Mouse (Mus musculus): ENCODE data around the gene Cd5. TPM values are rescaled to one million over a fixed set of nuclear protein-coding genes. Genes with fewer than 3 reads are reported as not detected.

Gene Cd5
- polyA plus RNA-seq, 1 experiment from 2014 or later, result 0.05 TPM

DNA sequence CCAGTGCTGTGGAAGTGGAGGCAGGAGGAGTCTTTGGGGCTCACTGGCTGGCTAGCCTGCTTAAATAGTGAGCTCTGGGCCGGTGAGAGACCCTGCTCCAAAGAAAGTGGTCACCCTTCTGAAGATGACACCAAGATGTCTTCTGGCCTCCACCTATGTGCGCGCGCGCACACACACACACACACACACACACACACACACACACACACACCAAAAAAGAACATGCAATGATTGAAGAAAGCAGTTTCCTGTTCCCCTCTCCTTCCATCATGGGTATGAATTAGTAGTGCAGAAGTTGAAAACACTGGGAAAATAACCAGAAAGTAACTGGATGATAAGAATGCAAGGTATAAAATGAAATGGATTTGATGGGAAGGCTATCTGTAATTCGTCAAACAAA is 35.3 kb upstream of the Cd5 start:
- Histone ChIP-seq H3K9ac (ENCODE audit: low read length) (no peak overlapping the region), H3K27me3 (ENCODE audit: control insufficient read depth, insufficient read depth, low read length) (no peaks in the 10 kb centered on the region), H3K9me3 (ENCODE audit: control insufficient read depth, low read length) (no peaks in the 10 kb centered on the region), H3K4me3 (ENCODE audit: low read depth, low read length) (no peak overlapping the region), H3K4me2 (ENCODE audit: low read depth, low read length, severe bottlenecking) (no peak overlapping the region), H3K36me3 (ENCODE audit: control insufficient read depth, insufficient read depth, low read length) (no peaks in the 10 kb centered on the region), H3K27ac (ENCODE audit: low read depth, low read length) (no peak overlapping the region), H3K4me1 (replicated peaks; ENCODE audit: control insufficient read depth, insufficient read depth, low read length) (no peaks in the 10 kb centered on the region)
- 95% methylated on average over 6 of the region's 6 CpGs for WGBS
- ATAC-seq (replicated peaks; ENCODE audit: low FRiP score), result no peak
- no peak for DNase-seq (ENCODE audit: low spot score)

GRCm38 (mm10) chr19:10773384-10773783 is 34.6 kb upstream of the Cd5 start:
- DNase-seq (ENCODE audit: low spot score) (no peak), ATAC-seq (replicated peaks; ENCODE audit: low FRiP score) (no peak)
- Histone ChIP-seq H3K4me3 (ENCODE audit: low read depth, low read length) (no peak overlapping the region), H3K4me2 (ENCODE audit: low read depth, low read length, severe bottlenecking) (no peak overlapping the region), H3K9ac (ENCODE audit: low read length) (no peak overlapping the region), H3K27me3 (ENCODE audit: control insufficient read depth, insufficient read depth, low read length) (no peaks in the 10 kb centered on the region), H3K27ac (ENCODE audit: low read depth, low read length) (no peak overlapping the region), H3K4me1 (replicated peaks; ENCODE audit: control insufficient read depth, insufficient read depth, low read length) (no peaks in the 10 kb centered on the region), H3K9me3 (ENCODE audit: control insufficient read depth, low read length) (no peaks in the 10 kb centered on the region), H3K36me3 (ENCODE audit: control insufficient read depth, insufficient read depth, low read length) (no peaks in the 10 kb centered on the region)
- 81% methylated on average over 7 of the region's 7 CpGs for WGBS

- H3K4me2 ChIP-seq (ENCODE audit: low read depth, low read length, severe bottlenecking), result no peak overlapping the region
- H3K9ac ChIP-seq (ENCODE audit: low read length), result no peak overlapping the region
- no peaks in the 10 kb centered on the region for H3K9me3 ChIP-seq (ENCODE audit: control insufficient read depth, low read length)
- no peaks in the 10 kb centered on the region for H3K27me3 ChIP-seq (ENCODE audit: control insufficient read depth, insufficient read depth, low read length)
- no peak overlapping the region for H3K27ac ChIP-seq (ENCODE audit: low read depth, low read length)
- H3K36me3 ChIP-seq (ENCODE audit: control insufficient read depth, insufficient read depth, low read length), result no peaks in the 10 kb centered on the region
- no peak overlapping the region for H3K4me3 ChIP-seq (ENCODE audit: low read depth, low read length)
- ATAC-seq (replicated peaks; ENCODE audit: low FRiP score) (no peak), DNase-seq (ENCODE audit: low spot score) (no peak)
- WGBS, result 95% methylated on average over 10 of the region's 10 CpGs
- no peaks in the 10 kb centered on the region for H3K4me1 ChIP-seq (replicated peaks; ENCODE audit: control insufficient read depth, insufficient read depth, low read length)
Observed at GRCm38 (mm10) chr19:10772866-10773265, 34.1 kb upstream of the Cd5 start.

DNA sequence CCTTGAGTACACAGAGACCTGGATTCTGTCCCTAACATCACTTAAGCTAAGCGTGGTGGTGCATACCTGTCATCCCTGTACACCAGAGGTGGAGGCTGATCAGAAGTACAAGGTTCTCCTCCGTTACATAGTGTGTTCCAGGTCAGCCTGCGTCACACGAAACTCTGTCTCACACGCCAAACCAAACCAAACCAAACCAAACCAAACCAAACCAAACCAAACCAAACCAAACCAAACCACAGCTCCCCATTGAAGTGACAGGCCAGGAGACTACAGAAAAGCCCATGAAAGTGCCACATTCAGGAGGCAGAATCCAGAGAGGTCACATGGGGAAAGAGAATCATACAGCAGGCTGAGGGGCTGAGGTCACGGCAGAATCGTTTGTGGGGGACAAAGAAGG is 33.2 kb upstream of the Cd5 start:
- Histone ChIP-seq H3K4me3 (ENCODE audit: low read depth, low read length) (no peak overlapping the region), H3K27me3 (ENCODE audit: control insufficient read depth, insufficient read depth, low read length) (no peaks in the 10 kb centered on the region), H3K4me1 (replicated peaks; ENCODE audit: control insufficient read depth, insufficient read depth, low read length) (no peaks in the 10 kb centered on the region), H3K9me3 (ENCODE audit: control insufficient read depth, low read length) (no peaks in the 10 kb centered on the region), H3K27ac (ENCODE audit: low read depth, low read length) (no peak overlapping the region), H3K9ac (ENCODE audit: low read length) (no peak overlapping the region), H3K36me3 (ENCODE audit: control insufficient read depth, insufficient read depth, low read length) (no peaks in the 10 kb centered on the region), H3K4me2 (ENCODE audit: low read depth, low read length, severe bottlenecking) (no peak overlapping the region)
- 80% methylated on average over 7 of the region's 7 CpGs for WGBS
- DNase-seq (ENCODE audit: low spot score), result no peak
- ATAC-seq (replicated peaks; ENCODE audit: low FRiP score), result no peak

DNA sequence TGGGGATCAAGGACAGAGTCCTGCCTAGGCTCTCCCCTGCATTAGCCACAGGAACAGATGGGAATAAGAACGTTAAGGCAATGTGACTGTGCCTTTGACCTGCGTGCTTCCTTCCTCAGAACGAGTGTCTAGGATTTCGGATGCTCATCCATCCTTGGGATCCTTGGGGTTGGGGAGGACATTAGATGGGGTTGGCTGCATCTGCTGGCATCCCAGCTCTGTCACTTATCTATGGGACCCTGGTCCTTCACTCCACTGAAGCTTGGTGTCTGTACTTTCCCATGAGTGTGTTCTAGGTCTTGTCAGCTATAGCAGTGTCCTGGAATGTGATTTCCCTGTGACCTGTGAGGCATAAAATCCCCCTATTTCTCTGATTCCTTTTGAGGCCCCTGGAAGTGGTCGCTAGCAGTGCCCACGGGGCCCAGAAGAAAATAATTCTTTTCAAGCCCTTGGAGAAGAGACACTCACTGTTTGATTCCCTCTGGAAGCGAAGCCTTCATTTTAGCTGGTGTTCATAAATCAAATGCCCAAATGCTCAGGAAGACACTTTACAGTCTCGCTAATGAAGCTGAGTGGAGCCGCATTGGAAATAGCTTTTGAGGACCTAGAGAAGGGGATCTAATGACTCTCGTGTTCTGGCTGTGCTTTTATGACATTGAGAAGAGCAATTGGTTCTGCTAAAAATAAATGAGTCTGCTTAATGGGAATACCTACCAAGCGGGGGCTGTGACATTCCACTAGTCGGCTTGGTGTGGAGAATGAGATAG is 30.8 kb upstream of the Cd5 start:
- no peak for ATAC-seq (replicated peaks; ENCODE audit: low FRiP score)
- H3K36me3 ChIP-seq (ENCODE audit: control insufficient read depth, insufficient read depth, low read length), result no peaks in the 10 kb centered on the region
- no peak for DNase-seq (ENCODE audit: low spot score)
- 76% methylated on average over 12 of the region's 12 CpGs for WGBS
- H3K27ac ChIP-seq (ENCODE audit: low read depth, low read length), result no peak overlapping the region
- no peaks in the 10 kb centered on the region for H3K9me3 ChIP-seq (ENCODE audit: control insufficient read depth, low read length)
- no peak overlapping the region for H3K9ac ChIP-seq (ENCODE audit: low read length)
- H3K4me1 ChIP-seq (replicated peaks; ENCODE audit: control insufficient read depth, insufficient read depth, low read length), result no peaks in the 10 kb centered on the region
- H3K4me3 ChIP-seq (ENCODE audit: low read depth, low read length), result no peak overlapping the region
- H3K4me2 ChIP-seq (ENCODE audit: low read depth, low read length, severe bottlenecking), result no peak overlapping the region
- H3K27me3 ChIP-seq (ENCODE audit: control insufficient read depth, insufficient read depth, low read length), result no peaks in the 10 kb centered on the region

DNA sequence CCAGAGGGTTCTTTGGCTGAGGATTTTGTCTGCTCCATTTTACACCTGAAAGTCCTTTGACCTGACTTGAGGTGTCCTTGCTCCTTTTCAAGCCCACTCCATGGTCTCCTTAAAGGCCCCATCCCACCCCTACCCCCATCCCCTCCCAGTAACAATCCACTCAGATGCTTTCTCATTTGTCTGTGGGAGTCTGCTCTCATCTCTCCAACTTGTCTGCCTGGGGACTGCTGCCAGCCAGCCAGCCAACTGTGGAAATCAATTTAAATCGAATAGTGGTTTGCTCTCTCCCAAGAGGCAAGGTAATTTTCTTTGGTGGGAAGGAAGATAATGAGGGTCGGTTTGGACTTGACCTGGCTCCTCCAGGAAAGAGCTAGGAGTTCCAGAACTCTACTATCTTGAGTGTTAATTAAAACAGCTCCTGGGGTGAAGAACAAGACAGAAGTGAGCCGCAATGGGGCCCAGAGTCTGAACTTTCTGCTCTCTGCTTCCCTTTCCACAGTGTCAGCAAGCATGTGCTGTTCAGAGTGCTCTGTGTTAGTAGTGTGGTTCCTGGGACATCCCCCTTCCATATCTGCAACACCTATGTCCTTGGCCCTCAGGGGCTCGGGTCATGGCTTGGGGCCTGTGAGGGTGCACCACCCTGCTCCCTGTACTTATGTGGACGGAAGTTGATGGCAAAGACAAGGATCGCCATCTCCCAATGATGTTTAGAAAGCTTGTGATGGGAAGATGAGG is 30.1 kb upstream of the Cd5 start:
- H3K9ac ChIP-seq (ENCODE audit: low read length), result no peak overlapping the region
- H3K27me3 ChIP-seq (ENCODE audit: control insufficient read depth, insufficient read depth, low read length), result no peaks in the 10 kb centered on the region
- no peaks in the 10 kb centered on the region for H3K36me3 ChIP-seq (ENCODE audit: control insufficient read depth, insufficient read depth, low read length)
- no peak overlapping the region for H3K27ac ChIP-seq (ENCODE audit: low read depth, low read length)
- DNase-seq (ENCODE audit: low spot score), result no peak
- WGBS, result 65% methylated on average over 6 of the region's 6 CpGs
- H3K4me3 ChIP-seq (ENCODE audit: low read depth, low read length), result no peak overlapping the region
- no peak overlapping the region for H3K4me2 ChIP-seq (ENCODE audit: low read depth, low read length, severe bottlenecking)
- H3K9me3 ChIP-seq (ENCODE audit: control insufficient read depth, low read length), result no peaks in the 10 kb centered on the region
- ATAC-seq (replicated peaks; ENCODE audit: low FRiP score), result no peak
- no peaks in the 10 kb centered on the region for H3K4me1 ChIP-seq (replicated peaks; ENCODE audit: control insufficient read depth, insufficient read depth, low read length)

DNA sequence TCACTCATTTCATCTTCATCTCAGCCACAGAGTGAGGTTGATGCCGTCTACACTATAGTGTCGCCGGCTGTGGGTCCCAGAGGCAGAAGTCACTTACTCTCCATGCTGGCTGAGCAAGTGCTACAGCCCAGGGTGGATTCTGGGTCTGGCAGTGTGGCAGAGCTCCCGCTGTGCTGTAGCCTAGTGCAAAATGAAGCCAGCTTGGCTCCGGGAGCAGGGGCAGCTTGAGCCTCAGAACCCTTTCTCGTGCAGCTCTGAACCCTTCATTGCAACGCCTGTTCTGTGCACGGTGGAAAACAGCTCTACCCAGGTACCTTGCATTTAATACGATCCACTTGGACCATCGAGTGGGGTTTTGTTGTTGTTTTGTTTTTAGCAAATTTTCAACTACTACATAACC is 28.8 kb upstream of the Cd5 start:
- ATAC-seq (replicated peaks; ENCODE audit: low FRiP score) (no peak), DNase-seq (ENCODE audit: low spot score) (no peak)
- Histone ChIP-seq H3K27me3 (ENCODE audit: control insufficient read depth, insufficient read depth, low read length) (no peaks in the 10 kb centered on the region), H3K27ac (ENCODE audit: low read depth, low read length) (no peak overlapping the region), H3K4me3 (ENCODE audit: low read depth, low read length) (no peak overlapping the region), H3K9ac (ENCODE audit: low read length) (no peak overlapping the region), H3K4me1 (replicated peaks; ENCODE audit: control insufficient read depth, insufficient read depth, low read length) (no peaks in the 10 kb centered on the region), H3K4me2 (ENCODE audit: low read depth, low read length, severe bottlenecking) (no peak overlapping the region), H3K36me3 (ENCODE audit: control insufficient read depth, insufficient read depth, low read length) (no peaks in the 10 kb centered on the region), H3K9me3 (ENCODE audit: control insufficient read depth, low read length) (no peaks in the 10 kb centered on the region)
- 86% methylated on average over 10 of the region's 10 CpGs for WGBS

GRCm38 (mm10) chr19:10763381-10764031 is 24.7 kb upstream of the Cd5 start:
- H3K4me2 ChIP-seq (ENCODE audit: low read depth, low read length, severe bottlenecking), result no peak overlapping the region
- H3K27me3 ChIP-seq (ENCODE audit: control insufficient read depth, insufficient read depth, low read length), result no peaks in the 10 kb centered on the region
- no peak overlapping the region for H3K4me3 ChIP-seq (ENCODE audit: low read depth, low read length)
- no peak for ATAC-seq (replicated peaks; ENCODE audit: low FRiP score)
- DNase-seq (ENCODE audit: low spot score), result no peak
- H3K9ac ChIP-seq (ENCODE audit: low read length), result no peak overlapping the region
- H3K27ac ChIP-seq (ENCODE audit: low read depth, low read length), result no peak overlapping the region
- WGBS, result 87% methylated on average over 21 of the region's 21 CpGs
- H3K9me3 ChIP-seq (ENCODE audit: control insufficient read depth, low read length), result no peaks in the 10 kb centered on the region
- no peaks in the 10 kb centered on the region for H3K36me3 ChIP-seq (ENCODE audit: control insufficient read depth, insufficient read depth, low read length)
- no peaks in the 10 kb centered on the region for H3K4me1 ChIP-seq (replicated peaks; ENCODE audit: control insufficient read depth, insufficient read depth, low read length)

Data from forebrain, embryonic 11.5 days (tissue).